ENCODE assay signal across 7 mouse cellular contexts in genomic region chr4:126259523-126260160, GRCm38 (mm10). TPM values are rescaled to one million over a fixed set of nuclear protein-coding genes. Genes with fewer than 3 reads are reported as not detected.
A peak's percentile ranks its signal among the peaks of the same experiment; 100 is the strongest.
DNase-seq lines count a peak whose midpoint lies in the region; ATAC-seq and TF ChIP-seq lines count a peak whose summit lies in the region.

No protein-coding gene starts in this region.

- no peaks in the 10 kb centered on the region for H3K36me3 ChIP-seq in hindbrain, embryonic 14.5 days (replicated peaks; ENCODE audit: control insufficient read depth, insufficient read depth)
- H3K36me3 ChIP-seq in liver, embryonic 11.5 days (ENCODE audit: control insufficient read depth, insufficient read depth, low read length) = no peaks in the 10 kb centered on the region

- 0 out of 2 replicates have a peak overlapping the region, but pooled peaks have one; percentile 0 for H3K9ac ChIP-seq in hindbrain, embryonic 14.5 days
- H3K9ac ChIP-seq in liver, embryonic 11.5 days (ENCODE audit: low read depth, low read length) = peak overlapping the region; percentile 39

- H3K4me2 ChIP-seq in hindbrain, embryonic 14.5 days (replicated peaks) = peak overlapping the region; percentile 31
- H3K4me2 ChIP-seq in liver, embryonic 11.5 days = peak overlapping the region; percentile 65

- peak overlapping the region; percentile 41 for H3K4me3 ChIP-seq in bone marrow macrophage, adult 2 months (ENCODE audit: insufficient read depth, low read length)
- H3K4me3 ChIP-seq in hindbrain, embryonic 14.5 days (replicated peaks; ENCODE audit: low read length) = no peak overlapping the region
- peak overlapping the region; percentile 24; the same call in 1 of the 2 replicates for H3K4me3 ChIP-seq in liver, embryonic 11.5 days (ENCODE audit: low read depth, low read length)

- peaks cover 34% of the 10 kb centered on the region for H3K4me1 ChIP-seq in bone marrow macrophage, adult 2 months (ENCODE audit: control insufficient read depth, insufficient read depth, low read length)
- H3K4me1 ChIP-seq in hindbrain, embryonic 14.5 days (replicated peaks; ENCODE audit: control insufficient read depth, insufficient read depth, low read length) = peaks cover 34% of the 10 kb centered on the region
- H3K4me1 ChIP-seq in liver, embryonic 11.5 days (replicated peaks; ENCODE audit: control insufficient read depth, insufficient read depth, low read length) = peaks cover 59% of the 10 kb centered on the region

- H3K27ac ChIP-seq in bone marrow macrophage, adult 2 months (ENCODE audit: insufficient read depth, low read depth, low read length) = peak overlapping the region; percentile 96
- peak overlapping the region; percentile 61 for H3K27ac ChIP-seq in hindbrain, embryonic 14.5 days
- peak overlapping the region; percentile 64 for H3K27ac ChIP-seq in liver, embryonic 11.5 days (ENCODE audit: low read depth, low read length)

- no peak for ATAC-seq in hindbrain, embryonic 14.5 days (ENCODE audit: low FRiP score)
- ATAC-seq in liver, embryonic 11.5 days (replicated peaks; ENCODE audit: low FRiP score) = no peak
- ATAC-seq in monocyte, adult 5-6 weeks (replicated peaks; ENCODE audit: insufficient number of reproducible peaks, low FRiP score, low TSS enrichment, poor library complexity, severe bottlenecking) = peak; percentile 19

- 3% methylated on average over 15 of the region's 15 CpGs for WGBS in hindbrain, embryonic 14.5 days
- under 1% methylated on average over 15 of the region's 15 CpGs for WGBS in liver, embryonic 11.5 days

- no peaks in the 10 kb centered on the region for H3K27me3 ChIP-seq in hindbrain, embryonic 14.5 days (ENCODE audit: control insufficient read depth, insufficient read depth, low read length)
- no peaks in the 10 kb centered on the region; the same call in 1 of the 2 replicates for H3K27me3 ChIP-seq in liver, embryonic 11.5 days (replicated peaks; ENCODE audit: control insufficient read depth, insufficient read depth, low read length)

- no peaks in the 10 kb centered on the region for H3K9me3 ChIP-seq in hindbrain, embryonic 14.5 days (ENCODE audit: control insufficient read depth, low read length)
- H3K9me3 ChIP-seq in liver, embryonic 11.5 days (ENCODE audit: control insufficient read depth, low read length) = no peaks in the 10 kb centered on the region

- TF ChIP-seq CTCF in bone marrow macrophage, adult 2 months (IDR thresholded peaks at IDR 0.05; ENCODE audit: low read depth, low read length) = no peak

- peak; percentile 46 for DNase-seq in MEL-GATA-1-ER (ENCODE audit: extremely low read depth, low read depth)
- peak; percentile 87 for DNase-seq in gastrocnemius, adult 18-20 months (ENCODE audit: low spot score)
- peak; percentile 46 for DNase-seq in hindbrain, embryonic 14.5 days (ENCODE audit: low spot score)
- DNase-seq in liver, embryonic 11.5 days (ENCODE audit: low spot score) = peak; percentile 81
- peak; percentile 63 to 68 for DNase-seq in thymus, postnatal 10 days (ENCODE audit: low spot score in 2 of 2)

- no peak for TF ChIP-seq POLR2A in bone marrow macrophage, adult 2 months (IDR thresholded peaks at IDR 0.05; ENCODE audit: borderline replicate concordance, low read depth, low read length)

RNA-seq across cellular contexts. Expression of gene Trappc3, which starts 2.5 kb away (rescaled TPM):
- polyA plus RNA-seq in bone marrow macrophage, adult 2 months (2012; ENCODE audit: insufficient read depth, insufficient read length, missing spikeins) = 69.6 and 79.6 TPM in 2 replicates
- total RNA-seq in gastrocnemius, adult 18-20 months (2021) = 10 to 100 TPM; 21.0 to 26.8 TPM
- polyA plus RNA-seq in hindbrain, embryonic 14.5 days (2014; fragmentation: Nextera tagmentation; extraction: Ambion mirVana) = 40.7 and 45.9 TPM in 2 replicates
- polyA plus RNA-seq in liver, embryonic 11.5 days (2014; fragmentation: Nextera tagmentation; extraction: Ambion mirVana) = 20.6 and 26.8 TPM in 2 replicates
- total RNA-seq in monocyte, adult 5-6 weeks (2017) = 46.3 to 53.6 TPM (median 51.4 TPM) in 3 replicates

RNA-seq across cellular contexts. Expression of gene Map7d1, which starts 3.5 kb away (rescaled TPM):
- polyA plus RNA-seq in bone marrow macrophage, adult 2 months (2012; ENCODE audit: insufficient read depth, insufficient read length, missing spikeins) = 131 and 139 TPM in 2 replicates
- total RNA-seq in gastrocnemius, adult 18-20 months (2021) = 100 to 1,000 TPM; 185 to 200 TPM
- polyA plus RNA-seq in hindbrain, embryonic 14.5 days (2014; fragmentation: Nextera tagmentation; extraction: Ambion mirVana) = 84.2 and 90.0 TPM in 2 replicates
- polyA plus RNA-seq in liver, embryonic 11.5 days (2014; fragmentation: Nextera tagmentation; extraction: Ambion mirVana) = 26.5 and 28.9 TPM in 2 replicates
- total RNA-seq in monocyte, adult 5-6 weeks (2017) = 103 to 151 TPM (median 107 TPM) in 3 replicates

RNA-seq across cellular contexts. Expression of gene Col8a2, which starts 27.0 kb away (rescaled TPM):
- not detected in 2 replicates for polyA plus RNA-seq in bone marrow macrophage, adult 2 months (2012; ENCODE audit: insufficient read depth, insufficient read length, missing spikeins)
- total RNA-seq in gastrocnemius, adult 18-20 months (2021) = 1 to 10 TPM in 1 of 2 experiments, under 1 TPM in 1; 0.89 to 1.4 TPM
- polyA plus RNA-seq in hindbrain, embryonic 14.5 days (2014; fragmentation: Nextera tagmentation; extraction: Ambion mirVana) = 8.1 and 9.9 TPM in 2 replicates
- 1.9 and 2.2 TPM in 2 replicates for polyA plus RNA-seq in liver, embryonic 11.5 days (2014; fragmentation: Nextera tagmentation; extraction: Ambion mirVana)
- total RNA-seq in monocyte, adult 5-6 weeks (2017) = 1.5 to 3.7 TPM (median 1.8 TPM) in 3 replicates

RNA-seq across cellular contexts. Expression of gene Thrap3, which starts 57.1 kb away (rescaled TPM):
- polyA plus RNA-seq in bone marrow macrophage, adult 2 months (2012; ENCODE audit: insufficient read depth, insufficient read length, missing spikeins) = 230 and 236 TPM in 2 replicates
- 100 to 1,000 TPM in 1 of 2 experiments, 10 to 100 TPM in 1; 94.1 to 101 TPM for total RNA-seq in gastrocnemius, adult 18-20 months (2021)
- 127 and 139 TPM in 2 replicates for polyA plus RNA-seq in hindbrain, embryonic 14.5 days (2014; fragmentation: Nextera tagmentation; extraction: Ambion mirVana)
- polyA plus RNA-seq in liver, embryonic 11.5 days (2014; fragmentation: Nextera tagmentation; extraction: Ambion mirVana) = 199 and 207 TPM in 2 replicates
- total RNA-seq in monocyte, adult 5-6 weeks (2017) = 431 to 662 TPM (median 493 TPM) in 3 replicates
